Mouse (Mus musculus): ENCODE measurements at regions not wholly inside any gene's neighbourhood (a gene's known extent, or its start where the extent isn't known, plus 50 kb on each side); places are given as distances from the start of the nearest gene placed in this dataset.
"Not testable (repeated sequence)": the region's sequence is repeated elsewhere in the genome, so short reads cannot be mapped to it uniquely, and the experiment has no call there.

GRCm38 (mm10) chr4:7853121-7853782 lies 385.6 kb downstream of the Car8 start:
- H3K9me3 ChIP-seq (ENCODE audit: low read length): no peaks in the 10 kb centered on the region
- no peak overlapping the region for H3K27ac ChIP-seq (ENCODE audit: low read depth, low read length)
- TF ChIP-seq CTCF (IDR thresholded peaks at IDR 0.05; ENCODE audit: low read depth): peak; percentile 82
- H3K36me3 ChIP-seq (ENCODE audit: insufficient read depth): no peaks in the 10 kb centered on the region
- no peak overlapping the region for H3K4me3 ChIP-seq (ENCODE audit: low read depth, low read length)
- no peak for ATAC-seq
- H3K4me2 ChIP-seq (ENCODE audit: low read depth): no peak overlapping the region
- H3K9ac ChIP-seq: no peak overlapping the region
- DNase-seq: peak; percentile 83
- H3K4me1 ChIP-seq (ENCODE audit: insufficient read depth): no peaks in the 10 kb centered on the region
- no peaks in the 10 kb centered on the region for H3K27me3 ChIP-seq (ENCODE audit: insufficient read depth, low read length)
- 50% methylated on average over 1 of the region's 1 CpGs for WGBS

DNA sequence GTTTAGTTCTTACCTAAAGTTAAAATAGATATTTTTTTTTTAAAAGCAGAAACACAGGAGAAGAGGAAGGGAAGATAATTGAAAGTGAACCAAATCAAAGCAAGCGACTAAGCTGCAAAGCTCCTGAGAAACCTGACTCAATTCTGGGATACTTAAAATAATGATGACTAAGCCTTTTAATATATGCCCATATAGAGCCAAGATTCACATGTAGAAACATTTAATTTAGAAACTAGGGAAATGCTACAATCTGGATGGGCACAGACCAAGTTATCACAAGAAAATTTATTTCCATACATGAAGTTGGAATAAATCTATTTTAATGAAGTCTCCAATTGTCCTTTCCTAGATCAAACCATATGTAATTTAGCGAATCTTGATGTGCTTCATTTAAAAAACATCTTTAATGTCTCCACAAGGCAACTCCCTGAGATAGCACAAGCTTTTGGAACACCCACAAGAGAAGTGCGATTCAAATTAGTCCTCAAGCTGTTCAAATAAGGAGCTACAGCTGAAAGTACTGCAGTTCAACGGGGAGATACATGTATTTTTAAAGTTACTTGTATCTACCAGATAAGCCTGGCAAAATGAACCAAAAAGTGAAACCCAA lies 386.7 kb downstream of the Car8 start:
- Histone ChIP-seq H3K9me3 (ENCODE audit: low read length) (no peaks in the 10 kb centered on the region), H3K36me3 (ENCODE audit: insufficient read depth) (no peaks in the 10 kb centered on the region), H3K4me3 (ENCODE audit: low read depth, low read length) (no peak overlapping the region), H3K27ac (ENCODE audit: low read depth, low read length) (no peak overlapping the region), H3K4me1 (ENCODE audit: insufficient read depth) (no peaks in the 10 kb centered on the region), H3K4me2 (ENCODE audit: low read depth) (no peak overlapping the region), H3K27me3 (ENCODE audit: insufficient read depth, low read length) (no peaks in the 10 kb centered on the region), H3K9ac (no peak overlapping the region)
- ATAC-seq: peak; percentile 84
- TF ChIP-seq CTCF (IDR thresholded peaks at IDR 0.05; ENCODE audit: low read depth): no peak
- WGBS: 58% methylated on average over 4 of the region's 4 CpGs
- peak; percentile 68 for DNase-seq

- Histone ChIP-seq H3K4me3 (ENCODE audit: low read depth, low read length) (no peak overlapping the region), H3K9me3 (ENCODE audit: low read length) (no peaks in the 10 kb centered on the region), H3K4me1 (ENCODE audit: insufficient read depth) (no peaks in the 10 kb centered on the region), H3K36me3 (ENCODE audit: insufficient read depth) (no peaks in the 10 kb centered on the region), H3K4me2 (ENCODE audit: low read depth) (no peak overlapping the region), H3K9ac (no peak overlapping the region), H3K27ac (ENCODE audit: low read depth, low read length) (no peak overlapping the region), H3K27me3 (ENCODE audit: insufficient read depth, low read length) (no peaks in the 10 kb centered on the region)
- ATAC-seq (peak; percentile 51; the same call in 1 of the 2 replicates), DNase-seq (peak; percentile 14)
- no peak for TF ChIP-seq CTCF (IDR thresholded peaks at IDR 0.05; ENCODE audit: low read depth)
- WGBS: 78% methylated on average over 5 of the region's 5 CpGs
Observed at GRCm38 (mm10) chr4:7847411-7847810, 391.4 kb downstream of the Car8 start.

DNA sequence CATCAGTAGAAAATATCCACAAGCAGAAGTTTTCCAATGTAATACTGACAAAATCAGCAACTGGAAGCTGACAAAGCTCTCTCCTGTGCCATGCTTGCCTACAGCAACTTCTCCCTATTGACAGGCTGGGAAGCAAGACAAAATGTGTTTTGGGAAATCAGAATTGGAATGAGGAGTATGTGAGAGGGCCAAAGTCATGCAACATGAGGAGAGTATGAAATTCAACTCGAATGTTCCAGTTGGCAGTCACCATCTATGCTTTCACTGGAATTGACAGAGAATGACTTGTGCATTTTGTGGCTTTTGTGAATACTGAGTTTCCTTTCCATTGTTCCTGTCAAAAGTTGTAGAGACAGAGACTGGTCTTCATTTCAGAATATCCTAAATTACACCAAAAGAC lies 409.7 kb downstream of the Car8 start:
- H3K4me3 ChIP-seq (ENCODE audit: low read depth, low read length): no peak overlapping the region
- H3K36me3 ChIP-seq (ENCODE audit: insufficient read depth): no peaks in the 10 kb centered on the region
- no peaks in the 10 kb centered on the region for H3K9me3 ChIP-seq (ENCODE audit: low read length)
- ATAC-seq (peak; percentile 42), DNase-seq (peak; percentile 37)
- no peaks in the 10 kb centered on the region for H3K4me1 ChIP-seq (ENCODE audit: insufficient read depth)
- H3K4me2 ChIP-seq (ENCODE audit: low read depth): no peak overlapping the region
- H3K27me3 ChIP-seq (ENCODE audit: insufficient read depth, low read length): no peaks in the 10 kb centered on the region
- no peak overlapping the region for H3K9ac ChIP-seq
- no peak overlapping the region for H3K27ac ChIP-seq (ENCODE audit: low read depth, low read length)
- no peak for TF ChIP-seq CTCF (IDR thresholded peaks at IDR 0.05; ENCODE audit: low read depth)
- 44% methylated on average over 1 of the region's 1 CpGs for WGBS

GRCm38 (mm10) chr4:7819847-7820246 lies 419.0 kb downstream of the Car8 start:
- ATAC-seq (no peak), DNase-seq (no peak)
- Histone ChIP-seq H3K4me3 (ENCODE audit: low read depth, low read length) (no peak overlapping the region), H3K4me2 (ENCODE audit: low read depth) (no peak overlapping the region), H3K9me3 (ENCODE audit: low read length) (no peaks in the 10 kb centered on the region), H3K4me1 (ENCODE audit: insufficient read depth) (no peaks in the 10 kb centered on the region), H3K36me3 (ENCODE audit: insufficient read depth) (no peaks in the 10 kb centered on the region), H3K27me3 (ENCODE audit: insufficient read depth, low read length) (no peaks in the 10 kb centered on the region), H3K27ac (ENCODE audit: low read depth, low read length) (no peak overlapping the region), H3K9ac (no peak overlapping the region)
- TF ChIP-seq CTCF (IDR thresholded peaks at IDR 0.05; ENCODE audit: low read depth): no peak

DNA sequence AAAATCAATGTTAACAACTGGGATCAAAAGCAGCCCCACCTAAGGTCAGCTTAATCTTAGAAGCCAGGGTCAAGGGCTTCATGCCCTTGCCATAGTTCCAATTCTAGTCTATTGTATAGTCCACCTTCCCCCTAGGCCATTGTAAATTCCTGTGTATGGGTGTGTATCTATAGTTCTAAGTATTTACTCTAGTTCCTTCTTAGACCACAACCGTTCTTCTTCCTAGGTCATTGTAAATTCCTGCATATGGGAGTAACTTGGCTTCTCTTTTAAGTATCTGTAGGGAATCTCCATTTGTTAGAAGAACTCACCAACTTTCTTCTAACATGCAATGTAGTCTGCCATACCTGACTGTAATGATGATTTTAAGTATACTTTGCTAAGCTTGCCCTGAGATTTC lies 461.1 kb downstream of the Car8 start:
- H3K9ac ChIP-seq; H3K27ac ChIP-seq (ENCODE audit: low read depth, low read length); H3K36me3 ChIP-seq (ENCODE audit: insufficient read depth); H3K4me1 ChIP-seq (ENCODE audit: insufficient read depth); H3K4me3 ChIP-seq (ENCODE audit: low read depth, low read length); DNase-seq; H3K27me3 ChIP-seq (ENCODE audit: insufficient read depth, low read length); H3K4me2 ChIP-seq (ENCODE audit: low read depth); H3K9me3 ChIP-seq (ENCODE audit: low read length); ATAC-seq: not testable (repeated sequence)
- 84% methylated on average over 1 of the region's 1 CpGs for WGBS

- Histone ChIP-seq H3K9me3 (ENCODE audit: low read length) (no peaks in the 10 kb centered on the region), H3K36me3 (ENCODE audit: insufficient read depth) (no peaks in the 10 kb centered on the region), H3K4me3 (ENCODE audit: low read depth, low read length) (no peak overlapping the region), H3K4me2 (ENCODE audit: low read depth) (no peak overlapping the region), H3K9ac (no peak overlapping the region), H3K27ac (ENCODE audit: low read depth, low read length) (no peak overlapping the region), H3K27me3 (ENCODE audit: insufficient read depth, low read length) (no peaks in the 10 kb centered on the region), H3K4me1 (ENCODE audit: insufficient read depth) (no peaks in the 10 kb centered on the region)
- ATAC-seq (no peak), DNase-seq (no peak)
- TF ChIP-seq CTCF (IDR thresholded peaks at IDR 0.05; ENCODE audit: low read depth): no peak
Observed at GRCm38 (mm10) chr4:7755473-7755872, 483.4 kb downstream of the Car8 start.
